Mouse (Mus musculus) lung, postnatal 0 days (tissue): Measurements from ENCODE around the gene Tmem59.

Experiments used
- CTCF ChIP-seq: IDR thresholded peaks from 2 replicates; pipeline ENCODE4 v1.5.1; 2016; ENCODE audit warnings: antibody characterized with exemption, mild to moderate bottlenecking
- EP300 ChIP-seq: IDR thresholded peaks from 2 replicates; pipeline ENCODE4 v1.6.1; 2016; ENCODE audit warnings: antibody characterized with exemption, mild to moderate bottlenecking, control low read depth

DNA sequence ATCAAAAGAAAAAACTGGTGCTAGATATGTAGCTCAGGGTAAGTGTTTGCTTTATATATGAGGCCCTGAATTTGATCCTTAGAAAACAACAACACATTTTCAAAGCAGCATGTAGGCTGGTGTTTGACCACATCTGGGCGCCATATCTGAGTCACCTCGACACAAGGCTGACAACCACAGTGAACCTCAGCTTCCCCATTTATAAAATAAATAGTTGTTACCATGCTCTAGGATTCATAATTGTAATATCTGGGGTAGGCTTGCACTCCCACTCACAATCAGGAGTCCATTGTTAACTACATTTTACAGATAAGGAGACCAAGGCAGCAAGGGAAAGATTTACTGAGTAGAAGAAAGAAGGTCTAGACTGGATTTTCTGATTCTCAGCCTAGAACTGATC lies 48.1 kb downstream of the Tmem59 start:
- no peak for TF ChIP-seq CTCF
- TF ChIP-seq EP300: no peak
